Mouse (Mus musculus) ovary, adult 18-20 months (tissue): ENCODE data around the gene Gnas.
"Not testable (repeated sequence)": the region's sequence is repeated elsewhere in the genome, so short reads cannot be mapped to it uniquely, and the experiment has no call there.

Experiments used
- DNase-seq: peaks from one replicate; pipeline ENCODE4 v3.0.0; 2022; ENCODE audit warnings: low spot score, mixed read lengths

Gnas gene

GRCm38 (mm10) chr2:174294457-174294856 lies 10.3 kb downstream of the Gnas start:
- no peak for DNase-seq

GRCm38 (mm10) chr2:174295175-174295899 lies 11.2 kb downstream of the Gnas start:
- DNase-seq = peak; percentile 72

DNA sequence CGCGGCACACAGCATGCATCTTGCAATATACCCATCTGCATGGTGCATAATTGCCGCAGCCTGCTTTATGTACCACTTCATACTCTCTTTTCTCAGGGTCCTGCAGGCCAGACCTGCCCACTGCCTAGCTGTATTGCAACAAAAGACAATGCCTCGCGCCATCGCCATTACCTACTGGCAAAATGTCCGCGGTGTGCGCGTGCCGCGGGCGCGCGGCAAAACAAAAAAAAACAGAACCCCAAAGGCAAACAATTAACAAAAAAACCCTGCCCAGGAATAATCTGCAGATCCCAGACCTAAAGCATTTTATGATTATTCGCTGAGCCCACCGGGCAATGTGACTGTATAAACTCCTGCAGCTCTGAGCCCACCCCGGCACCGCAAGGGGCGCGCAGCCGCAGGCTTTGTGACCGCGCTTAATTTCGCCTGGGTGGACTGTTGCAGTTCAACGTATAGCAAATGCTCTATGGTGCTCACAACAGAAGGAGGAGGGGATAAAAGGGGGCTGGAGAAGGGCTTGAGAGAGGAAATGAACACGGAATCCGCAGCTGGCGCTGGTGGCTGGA lies 11.9 kb downstream of the Gnas start:
- DNase-seq = no peak

DNA sequence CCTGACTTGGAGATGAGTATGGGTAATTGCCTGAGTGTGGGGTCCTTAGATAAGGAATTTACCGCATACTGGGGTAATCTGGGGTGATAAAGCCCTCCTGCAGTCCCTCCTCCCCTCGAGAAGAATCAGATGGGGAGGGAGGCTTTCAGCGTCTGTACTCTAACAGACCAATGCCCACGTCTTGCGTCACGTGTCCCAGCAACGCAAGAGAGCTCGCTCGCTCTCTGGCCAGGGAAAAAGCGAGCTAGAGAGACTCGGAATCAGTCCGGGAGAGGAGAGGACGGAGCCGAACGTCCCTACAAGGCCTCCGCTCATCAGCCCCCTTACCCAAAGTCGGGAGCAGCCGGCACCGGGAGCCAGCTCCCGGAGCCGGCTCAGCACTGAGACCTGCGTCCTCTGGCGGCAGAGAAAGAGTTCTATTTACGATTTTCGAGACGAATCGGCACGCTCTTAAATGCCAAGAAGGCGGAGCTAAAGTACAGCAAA lies 13.0 kb downstream of the Gnas start:
- no peak for DNase-seq

GRCm38 (mm10) chr2:174297851-174298250 lies 13.7 kb downstream of the Gnas start:
- no peak for DNase-seq

DNA sequence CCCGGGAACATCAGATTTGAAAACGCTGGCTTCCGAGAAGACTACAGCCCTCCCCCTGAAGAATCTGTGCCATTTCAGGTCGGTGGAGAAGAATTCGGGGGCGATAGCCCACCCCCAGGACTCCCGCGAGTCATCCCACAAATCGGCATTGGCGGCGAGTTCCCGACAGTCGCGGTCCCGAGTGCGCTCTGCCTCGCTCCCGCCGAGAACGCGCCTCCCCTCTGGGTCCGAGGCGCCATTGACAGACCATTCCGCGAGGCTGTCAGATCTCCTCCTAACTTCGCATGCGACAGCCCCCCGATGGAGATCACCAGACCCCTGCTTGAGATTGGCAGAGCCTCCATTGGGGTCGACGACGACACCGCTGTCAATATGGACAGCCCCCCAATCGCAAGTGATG lies 14.4 kb downstream of the Gnas start:
- DNase-seq = no peak

DNA sequence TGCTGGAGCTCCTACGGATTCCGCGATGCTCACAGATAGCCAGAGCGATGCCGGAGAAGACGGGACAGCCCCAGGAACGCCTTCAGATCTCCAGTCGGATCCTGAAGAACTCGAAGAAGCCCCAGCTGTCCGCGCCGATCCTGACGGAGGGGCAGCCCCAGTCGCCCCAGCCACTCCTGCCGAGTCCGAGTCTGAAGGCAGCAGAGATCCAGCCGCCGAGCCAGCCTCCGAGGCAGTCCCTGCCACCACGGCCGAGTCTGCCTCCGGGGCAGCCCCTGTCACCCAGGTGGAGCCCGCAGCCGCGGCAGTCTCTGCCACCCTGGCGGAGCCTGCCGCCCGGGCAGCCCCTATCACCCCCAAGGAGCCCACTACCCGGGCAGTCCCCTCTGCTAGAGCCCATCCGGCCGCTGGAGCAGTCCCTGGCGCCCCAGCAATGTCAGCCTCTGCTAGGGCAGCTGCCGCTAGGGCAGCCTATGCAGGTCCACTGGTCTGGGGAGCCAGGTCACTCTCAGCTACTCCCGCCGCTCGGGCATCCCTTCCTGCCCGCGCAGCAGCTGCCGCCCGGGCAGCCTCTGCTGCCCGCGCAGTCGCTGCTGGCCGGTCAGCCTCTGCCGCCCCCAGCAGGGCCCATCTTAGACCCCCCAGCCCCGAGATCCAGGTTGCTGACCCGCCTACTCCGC lies 15.1 kb downstream of the Gnas start:
- no peak for DNase-seq

GRCm38 (mm10) chr2:174299771-174300160 lies 15.6 kb downstream of the Gnas start:
- DNase-seq = no peak

DNA sequence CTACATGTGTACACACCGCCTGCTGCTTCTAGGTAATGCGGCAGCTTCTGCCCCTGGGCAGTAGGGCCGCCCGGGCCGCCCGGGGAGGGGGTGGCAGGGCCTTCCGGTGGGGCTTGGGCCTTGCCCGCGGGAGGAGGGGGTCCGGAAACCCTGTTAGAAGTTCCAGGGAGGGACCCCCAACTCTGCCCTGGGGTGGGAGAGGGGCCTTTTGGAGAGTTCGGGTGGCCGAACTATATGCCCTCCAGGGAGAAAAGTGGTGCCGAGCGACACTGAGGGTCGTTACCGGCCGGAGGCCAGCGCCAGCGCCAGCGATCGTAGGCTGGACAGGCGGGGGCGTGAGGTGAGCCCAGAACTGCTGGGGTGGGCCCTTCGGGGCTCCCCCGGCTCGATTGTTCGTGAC lies 16.1 kb downstream of the Gnas start:
- no peak for DNase-seq

DNA sequence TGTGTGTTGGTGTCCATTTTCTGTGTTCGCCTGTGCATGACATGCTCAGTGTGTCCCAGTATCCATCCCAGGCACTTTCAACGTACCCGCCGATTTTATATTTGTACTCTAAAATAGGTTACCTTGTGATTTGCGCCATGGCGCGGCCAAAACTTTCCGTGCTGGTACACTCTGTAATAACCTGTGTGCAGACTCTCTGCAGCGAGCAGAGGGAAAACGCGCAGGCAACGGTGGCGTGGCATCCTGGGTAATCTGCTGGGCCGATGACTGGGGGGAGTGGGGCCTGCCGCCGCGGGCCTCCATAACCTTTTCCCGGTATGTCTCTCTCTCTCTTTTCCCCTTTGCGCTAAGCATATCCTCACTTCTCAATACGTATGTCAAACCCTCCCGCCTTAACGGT lies 16.5 kb downstream of the Gnas start:
- DNase-seq = no peak

DNA sequence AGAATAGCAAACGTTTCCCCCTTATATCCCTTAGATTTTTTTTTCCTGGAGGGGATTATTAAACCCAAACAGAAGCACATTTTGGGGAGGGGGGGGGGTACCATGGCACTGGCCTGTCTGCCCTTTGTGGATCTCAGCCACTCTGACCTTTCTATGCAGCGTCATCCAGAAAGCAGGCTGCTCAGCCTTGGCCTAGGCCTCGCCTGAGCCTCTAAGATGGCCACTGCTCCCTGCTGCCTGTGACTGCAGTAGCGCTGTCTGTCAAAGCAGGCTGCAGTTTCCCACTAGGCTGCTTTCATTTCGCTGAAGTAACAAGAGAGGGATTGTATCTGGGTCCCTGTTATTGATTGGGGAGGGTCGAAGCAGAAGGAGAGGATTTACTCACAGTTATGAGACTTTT lies 18.4 kb downstream of the Gnas start:
- no peak for DNase-seq

DNA sequence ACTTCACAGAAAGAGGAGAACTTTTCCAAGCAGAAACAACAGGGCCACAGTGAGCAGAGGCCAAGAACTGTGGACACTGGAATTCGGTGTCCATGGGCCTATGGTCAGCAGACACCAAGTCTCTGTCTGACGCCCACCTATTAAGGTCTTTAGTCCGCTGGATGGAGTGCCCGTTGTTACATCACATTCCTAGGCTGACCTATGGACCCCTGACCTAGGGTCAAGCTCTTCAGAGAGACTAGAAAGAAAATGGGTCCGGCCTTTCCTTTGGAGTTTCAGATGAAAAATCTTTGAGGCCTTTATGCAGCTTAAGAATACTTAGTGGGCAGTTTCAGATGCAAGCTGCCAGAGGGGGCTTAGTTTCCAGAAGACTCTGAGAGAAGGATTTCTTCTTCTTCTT lies 21.5 kb downstream of the Gnas start:
- DNase-seq = no peak

DNA sequence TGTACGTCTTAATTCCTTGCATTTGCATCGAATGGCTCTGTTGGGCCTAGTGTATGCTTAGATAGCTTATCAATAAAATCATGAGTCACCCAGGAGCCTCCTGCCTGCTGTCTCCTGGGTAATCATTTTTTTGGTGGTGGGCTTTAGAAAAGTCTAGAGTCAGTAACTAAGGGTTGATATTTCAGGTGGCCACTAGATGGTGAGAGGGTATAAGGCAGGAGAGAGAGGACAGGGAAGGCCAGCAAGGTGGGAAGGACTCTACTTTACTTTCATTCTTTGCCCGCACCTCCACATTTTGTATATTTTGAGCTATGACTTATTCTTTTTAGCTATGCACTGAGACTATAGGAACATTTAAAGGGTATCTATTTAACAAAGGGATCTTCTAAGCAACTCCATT lies 23.8 kb downstream of the Gnas start:
- no peak for DNase-seq

GRCm38 (mm10) chr2:174310913-174311514 lies 26.9 kb downstream of the Gnas start:
- DNase-seq = no peak

GRCm38 (mm10) chr2:174311613-174312012 lies 27.5 kb downstream of the Gnas start:
- no peak for DNase-seq

GRCm38 (mm10) chr2:174312118-174312647 lies 28.1 kb downstream of the Gnas start:
- DNase-seq = peak; percentile 41

DNA sequence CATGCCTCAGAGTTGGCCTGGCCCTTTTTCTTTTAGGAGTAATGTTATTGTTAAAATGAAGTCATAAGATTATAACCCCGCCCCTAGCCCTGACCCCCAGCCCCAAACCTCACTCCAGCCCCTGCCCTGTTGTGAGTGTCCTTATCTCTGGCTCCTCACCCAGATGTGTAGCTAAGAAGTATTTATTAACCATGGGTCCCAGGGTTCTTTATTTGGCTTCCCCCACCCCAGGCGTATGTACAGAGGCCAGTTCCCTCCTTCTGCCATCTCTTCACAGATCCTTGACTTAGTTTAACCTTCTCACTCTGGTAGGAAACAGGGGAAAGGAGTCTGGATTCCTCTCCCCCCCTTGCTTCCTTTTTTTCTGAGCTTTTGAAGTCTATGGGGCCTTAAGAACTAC lies 28.5 kb downstream of the Gnas start:
- DNase-seq = no peak

- DNase-seq = not testable (repeated sequence)
Measured at GRCm38 (mm10) chr2:174315445-174315844, 31.3 kb downstream of the Gnas start.

DNA sequence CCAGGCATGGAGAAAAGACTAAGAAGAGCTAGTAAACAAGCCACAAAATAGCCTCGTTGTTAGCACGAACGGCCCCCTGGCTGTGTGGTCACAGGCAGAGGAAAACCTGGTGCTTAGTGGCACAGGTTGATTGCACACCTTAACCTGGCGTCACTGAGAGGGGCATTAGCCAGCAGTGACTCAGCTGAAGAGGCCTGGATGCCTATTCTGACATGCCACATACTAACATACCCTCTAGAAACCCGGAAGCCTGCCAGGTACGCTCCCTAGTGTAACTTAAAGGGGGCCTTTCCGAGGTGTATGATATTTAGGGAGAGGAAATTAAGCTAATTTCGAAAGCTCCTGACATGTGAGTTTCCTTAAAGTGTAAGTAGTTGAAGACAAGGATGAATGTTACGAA lies 32.5 kb downstream of the Gnas start:
- DNase-seq = no peak

- no peak for DNase-seq
Measured at GRCm38 (mm10) chr2:174325989-174326388, 41.9 kb downstream of the Gnas start.

DNA sequence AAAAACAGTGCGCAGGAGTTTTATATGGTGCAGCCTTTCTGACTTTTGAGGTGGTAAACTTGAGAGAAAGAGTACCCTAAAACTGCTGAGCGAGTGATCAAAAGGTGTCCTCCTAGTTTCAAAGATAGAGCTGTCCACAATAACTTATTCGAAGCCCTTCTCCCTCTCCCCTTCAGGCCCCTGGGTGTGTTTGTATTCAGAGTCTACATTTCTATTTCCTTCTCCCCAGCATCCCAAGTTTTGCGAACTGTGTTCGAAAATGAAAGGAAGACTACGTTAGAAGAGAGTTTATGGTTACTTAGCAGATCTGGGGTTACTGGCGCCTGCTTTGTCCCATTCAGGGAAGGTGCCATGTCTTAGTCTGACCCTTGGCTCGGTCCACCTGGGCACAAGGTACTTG lies 42.4 kb downstream of the Gnas start:
- no peak for DNase-seq

DNA sequence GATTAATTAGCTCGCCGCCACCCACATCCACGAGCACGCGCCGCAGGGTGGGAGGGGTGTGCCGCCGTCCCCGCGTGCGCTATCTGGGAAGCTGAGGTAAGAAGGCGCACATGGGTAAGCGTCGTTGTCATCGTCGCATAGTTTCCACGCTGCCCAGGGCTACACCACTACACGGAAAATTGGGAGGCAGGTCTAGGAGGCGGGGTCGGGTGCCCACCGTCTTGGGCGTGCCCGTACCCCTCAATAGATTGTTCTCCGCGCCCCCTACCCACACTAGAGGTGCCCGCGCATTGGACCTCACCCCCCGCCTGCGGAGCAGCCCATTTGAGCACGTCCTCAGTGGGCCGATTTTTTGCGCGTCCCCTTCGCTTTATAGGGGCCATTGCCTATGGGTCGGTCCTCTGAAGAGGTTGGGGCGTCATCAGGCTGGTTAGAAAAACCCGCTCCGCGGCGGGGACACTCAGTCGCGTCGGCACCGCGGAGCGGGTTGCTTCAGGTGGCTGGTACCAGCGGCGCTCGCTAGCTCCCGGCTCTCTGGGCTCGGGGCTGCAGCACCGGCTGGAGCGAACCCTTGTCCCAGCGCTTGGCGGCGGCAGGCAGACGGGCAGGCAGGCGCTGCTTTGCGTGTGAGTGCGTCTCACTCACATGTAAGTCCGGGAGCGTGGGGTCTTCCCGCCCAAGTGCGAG lies 43.3 kb downstream of the Gnas start:
- peak; percentile 36 for DNase-seq
